Mouse (Mus musculus): ENCODE results near the gene Zfp143.

GRCm38 (mm10) chr7:110028826-110029225 is 32.2 kb upstream of the Zfp143 start:
- TF ChIP-seq POLR2A (IDR thresholded peaks at IDR 0.05; ENCODE audit: insufficient read length, low read depth) = no peak
- TF ChIP-seq TCF12 (IDR thresholded peaks at IDR 0.05; ENCODE audit: insufficient read depth, poor library complexity, severe bottlenecking) = no peak

All from myocyte (in vitro differentiated cells).